Mouse (Mus musculus) B cell, adult (primary cell): ENCODE results near the gene Olfr46. TPM values are rescaled to one million over a fixed set of nuclear protein-coding genes. Genes with fewer than 3 reads are reported as not detected.

Experiments used
- total RNA-seq: library from RNA; stranded (reverse); gene quantifications from 4 replicates; pipeline ENCODE4 v1.2.4, GENCODE M21; 2023; ENCODE audit not compliant: inconsistent age

The Olfr46 gene
- not detected in 4 replicates for total RNA-seq

GRCm38 (mm10) chr7:140600969-140601368 lies at the start of gene Olfr46:
TSS of gene Olfr46 (plus strand) at chr7:140601269.

GRCm38 (mm10) chr7:140567586-140567985 lies 33.5 kb upstream of the Olfr46 start, which contains the start of gene Olfr538:
TSS of gene Olfr538 (plus strand) at chr7:140567886.

GRCm38 (mm10) chr7:140628670-140629069 lies 27.6 kb downstream of the Olfr46 start, which contains the start of gene Olfr61:
TSS of gene Olfr61 (plus strand) at chr7:140628970.

GRCm38 (mm10) chr7:140646152-140646551 lies 45.1 kb downstream of the Olfr46 start, which contains the start of gene Olfr53:
TSS of gene Olfr53 (plus strand) at chr7:140646452.

GRCm38 (mm10) chr7:140659630-140660029 lies 58.6 kb downstream of the Olfr46 start, which contains the start of gene Olfr539:
TSS of gene Olfr539 (plus strand) at chr7:140659930.

Other genes with a start within 250 kb of the Olfr46 start
- not detected in 4 replicates for gene Olfr60, start 239.6 kb upstream of the Olfr46 start, total RNA-seq
- not detected in 4 replicates for gene Olfr530, start 224.9 kb upstream of the Olfr46 start, total RNA-seq
- gene Olfr531, start 198.4 kb upstream of the Olfr46 start, total RNA-seq: not detected in 4 replicates
- not detected in 4 replicates for gene Olfr532, start 179.6 kb upstream of the Olfr46 start, total RNA-seq
- not detected in 4 replicates for gene Olfr533, start 137.9 kb upstream of the Olfr46 start, total RNA-seq
- gene Olfr535, start 117.1 kb upstream of the Olfr46 start, total RNA-seq: not detected in 4 replicates
- gene Olfr536, start 93.9 kb upstream of the Olfr46 start, total RNA-seq: not detected in 4 replicates
- not detected in 4 replicates for gene Olfr538, start 33.4 kb upstream of the Olfr46 start, total RNA-seq
- gene Olfr61, start 27.7 kb downstream of the Olfr46 start, total RNA-seq: not detected in 4 replicates
- gene Olfr53, start 45.2 kb downstream of the Olfr46 start, total RNA-seq: not detected in 4 replicates
- not detected in 4 replicates for gene Olfr539, start 58.7 kb downstream of the Olfr46 start, total RNA-seq
- gene Olfr45, start 80.7 kb downstream of the Olfr46 start, total RNA-seq: not detected in 4 replicates
- gene Olfr541, start 96.0 kb downstream of the Olfr46 start, total RNA-seq: not detected in 4 replicates
- gene Cyp2e1, start 162.5 kb downstream of the Olfr46 start, total RNA-seq: not detected in 4 replicates
- not detected in 4 replicates for gene Syce1, start 186.6 kb downstream of the Olfr46 start, total RNA-seq
- gene Zfp941, start 220.9 kb downstream of the Olfr46 start, total RNA-seq: not detected in 4 replicates
- not detected in 4 replicates for gene Urah, start 233.7 kb downstream of the Olfr46 start, total RNA-seq
- not detected in 4 replicates for gene Scgb1c1, start 244.3 kb downstream of the Olfr46 start, total RNA-seq
- not detected in 4 replicates for gene Odf3, start 246.5 kb downstream of the Olfr46 start, total RNA-seq